Mouse (Mus musculus) lung, adult 2 months (tissue): ENCODE data around the gene Tenm2.

ENCODE experiments used
- CTCF ChIP-seq: fragments of 200-500 bp; IDR thresholded peaks from 2 replicates; pipeline ENCODE4 v1.5.1; 2011; ENCODE audit warnings: mild to moderate bottlenecking, low read length, control low read depth; ENCODE audit not compliant: insufficient read depth
- POLR2A ChIP-seq: fragments of 200-500 bp; IDR thresholded peaks from 2 replicates; pipeline ENCODE4 v1.6.1; 2011; ENCODE audit warnings: low read depth, mild to moderate bottlenecking, control low read depth, low read length, borderline replicate concordance; ENCODE audit errors: extremely low read depth

- TF ChIP-seq CTCF = no peak
- no peak for TF ChIP-seq POLR2A
These were observed 561.6 kb downstream of the Tenm2 start for GRCm38 (mm10) chr11:36674141-36674540.
